Mouse (Mus musculus): ENCODE results near the gene Rps25.
"Not testable (repeated sequence)": the region's sequence is repeated elsewhere in the genome, so short reads cannot be mapped to it uniquely, and the experiment has no call there.

Rps25 gene

DNA sequence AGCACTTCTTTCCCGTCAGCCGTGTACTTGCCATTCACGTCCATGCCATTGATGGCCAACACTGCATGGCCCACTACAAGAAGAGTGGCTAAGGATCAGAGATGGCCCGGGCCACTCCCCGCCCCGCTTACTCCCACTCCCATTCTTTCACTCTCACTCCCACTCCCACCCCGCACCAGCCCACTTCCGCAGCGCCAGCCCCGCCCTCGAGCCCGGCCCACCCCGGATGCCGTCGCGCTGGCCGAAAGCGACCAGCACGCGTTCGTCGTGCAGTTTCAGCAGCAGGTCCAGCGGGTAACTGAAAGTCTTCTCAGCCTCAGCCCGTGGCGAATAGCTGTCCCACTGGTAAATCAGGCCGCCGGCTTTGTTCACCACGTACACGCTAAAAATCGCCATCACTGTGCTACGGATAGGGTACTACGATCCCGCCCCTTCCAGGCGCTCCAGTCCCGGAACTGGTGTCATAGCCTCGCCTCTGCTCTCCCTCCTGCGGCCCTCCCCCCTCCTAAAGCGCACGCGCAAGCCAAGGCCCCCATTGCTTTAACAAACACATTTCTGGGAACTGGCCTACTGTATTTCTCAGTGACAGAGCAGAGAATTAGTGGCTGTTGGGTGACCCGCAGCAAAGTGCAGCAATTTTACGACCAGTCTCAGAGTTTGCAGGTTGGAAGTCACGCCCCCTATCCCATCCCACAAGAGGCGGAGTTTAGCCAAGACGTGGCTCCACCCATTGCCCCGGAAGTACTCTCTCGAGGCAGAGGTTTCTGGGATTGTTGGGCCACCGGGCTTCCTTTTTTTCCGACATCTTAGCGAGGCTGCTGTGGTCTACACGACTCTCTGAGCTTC lies at the start of gene Rps25, which contains the start of gene Trappc4:
Rps25 (plus strand) TSS at position 234 of the 846 bp plus-strand sequence.
Trappc4 (minus strand) TSS at position 695 of the 846 bp plus-strand sequence.
- DNase-seq (ENCODE audit: low spot score) = peak; percentile 90

DNA sequence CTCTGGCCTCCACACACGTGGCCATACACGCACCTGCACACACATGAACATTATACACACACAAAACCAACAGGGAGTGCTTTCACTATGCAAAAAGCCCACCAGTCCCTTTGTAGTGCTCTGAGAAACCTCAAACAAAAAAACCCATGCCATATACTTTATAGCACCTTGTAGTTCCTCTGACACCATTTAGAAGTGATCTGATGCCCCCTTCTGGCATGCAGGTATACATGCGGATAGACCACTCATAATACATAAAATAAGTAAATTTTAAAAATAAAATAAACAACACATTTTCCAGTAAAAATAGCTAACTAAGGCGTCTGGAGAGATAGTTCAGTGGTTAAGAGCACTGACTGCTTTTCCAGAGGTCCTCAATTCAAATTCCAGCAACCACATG lies 49.7 kb upstream of the Rps25 start:
- DNase-seq (ENCODE audit: low spot score) = no peak

DNA sequence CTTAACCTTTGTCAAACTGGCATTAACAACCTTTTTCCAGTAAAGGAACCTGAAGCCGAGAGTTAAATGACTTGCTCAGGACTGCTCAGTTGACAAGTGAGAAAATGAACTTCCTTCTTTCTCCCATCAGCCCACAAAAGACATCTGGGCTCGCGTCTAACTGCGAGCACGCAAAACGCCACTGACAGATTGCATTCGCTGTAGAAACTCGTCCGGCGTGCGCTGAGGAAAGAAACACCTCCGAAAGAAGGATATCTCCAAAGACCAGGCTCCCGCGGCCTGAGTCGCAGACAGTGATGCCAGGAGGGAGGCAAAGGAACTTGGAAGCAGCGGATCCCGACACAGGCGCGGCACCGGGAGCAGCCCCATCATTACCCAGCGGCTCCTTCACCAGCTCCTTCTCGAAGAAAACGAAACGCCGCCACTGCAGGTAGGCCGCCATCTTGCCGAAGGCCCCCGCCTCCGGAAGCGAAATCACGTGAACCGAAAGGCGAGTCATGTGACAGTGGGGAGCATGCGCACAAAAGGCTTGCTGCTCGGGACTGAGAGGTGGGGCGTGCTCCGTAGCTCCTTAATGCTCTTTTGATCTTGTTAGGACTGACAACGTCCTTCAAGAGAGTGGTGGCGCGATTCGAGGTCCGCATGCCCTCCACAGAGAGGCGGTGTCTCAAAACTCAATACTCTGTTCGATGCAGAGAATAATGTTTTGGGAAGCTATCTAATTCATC lies 45.6 kb upstream of the Rps25 start, which contains the start of gene Vps11:
Vps11 (minus strand) TSS at position 481 of the 728 bp plus-strand sequence.
- peak; percentile 81 for DNase-seq (ENCODE audit: low spot score)

DNA sequence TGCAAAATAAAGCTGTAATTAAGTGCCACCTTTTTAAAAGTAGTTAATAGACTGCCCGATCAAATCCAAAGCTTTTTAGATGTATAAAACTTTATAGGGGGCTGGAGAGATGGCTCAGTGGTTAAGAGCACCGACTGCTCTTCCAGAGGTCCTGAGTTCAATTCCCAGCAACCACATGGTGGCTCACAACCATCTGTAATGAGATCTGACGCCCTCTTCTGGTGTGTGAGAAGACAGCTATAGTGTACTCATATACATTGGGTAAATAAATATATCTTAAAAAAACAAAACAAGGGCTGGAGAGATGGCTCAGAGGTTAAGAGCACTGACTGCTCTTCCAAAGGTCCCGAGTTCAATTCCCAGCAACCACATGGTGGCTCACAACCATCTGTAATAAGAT lies 45.0 kb upstream of the Rps25 start:
- not testable (repeated sequence) for DNase-seq (ENCODE audit: low spot score)

DNA sequence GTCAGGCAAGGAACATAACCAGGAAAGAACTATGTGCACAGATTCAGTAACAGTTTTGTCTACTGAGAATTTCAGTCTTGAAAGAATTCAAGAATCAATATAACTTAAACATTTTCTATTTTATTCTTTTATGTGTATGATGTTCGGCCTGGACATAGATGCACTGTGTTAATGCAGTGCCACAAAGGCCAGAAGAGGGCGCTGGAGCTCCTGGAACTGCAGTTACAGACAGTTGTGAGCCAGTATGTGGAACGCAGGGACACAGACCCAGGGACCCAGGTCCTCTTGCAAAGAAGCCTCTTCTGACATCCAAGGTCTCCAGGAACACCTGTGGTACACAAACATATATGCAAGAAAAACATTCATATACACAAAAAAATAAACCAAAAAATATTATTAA lies 42.5 kb upstream of the Rps25 start:
- no peak for DNase-seq (ENCODE audit: low spot score)

DNA sequence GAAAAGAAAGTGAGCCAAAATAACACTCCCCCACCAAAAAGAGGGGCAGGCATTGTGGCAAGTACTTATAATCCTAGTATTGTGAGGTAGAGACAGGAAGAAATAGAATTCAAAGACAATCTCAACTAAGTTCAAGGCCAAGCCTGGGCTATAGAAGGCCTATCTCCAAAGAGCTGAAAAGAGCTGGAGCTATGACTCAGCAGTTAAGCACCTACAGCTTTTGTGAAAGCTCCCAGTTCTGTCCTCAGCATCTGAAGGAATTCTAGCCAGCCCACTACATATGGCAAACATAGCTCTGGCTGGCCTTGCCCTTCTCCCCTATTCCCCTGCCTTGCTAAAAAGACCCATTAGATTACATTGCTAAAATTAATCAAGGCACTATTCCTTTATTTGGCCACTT lies 33.6 kb upstream of the Rps25 start:
- DNase-seq (ENCODE audit: low spot score) = no peak

DNA sequence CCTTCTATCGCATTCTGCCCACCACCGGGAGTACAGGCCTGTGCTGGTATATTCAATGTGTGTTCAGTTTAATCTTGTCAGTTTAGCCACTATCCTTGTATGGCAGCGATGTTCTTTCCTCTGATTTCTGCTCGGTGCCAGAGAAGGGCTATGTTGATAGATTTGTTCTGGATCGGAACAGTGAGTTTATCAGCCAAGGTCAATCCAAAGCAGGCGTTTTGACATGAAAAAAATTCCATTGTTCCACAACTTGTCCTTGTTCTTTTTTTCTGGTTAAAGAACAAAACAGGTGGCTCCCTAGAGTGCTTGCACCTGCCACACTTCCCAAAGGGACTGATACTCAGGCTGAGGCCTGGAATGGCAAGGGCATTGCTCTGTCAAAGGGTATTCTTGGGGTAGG lies 30.8 kb upstream of the Rps25 start:
- no peak for DNase-seq (ENCODE audit: low spot score)

DNA sequence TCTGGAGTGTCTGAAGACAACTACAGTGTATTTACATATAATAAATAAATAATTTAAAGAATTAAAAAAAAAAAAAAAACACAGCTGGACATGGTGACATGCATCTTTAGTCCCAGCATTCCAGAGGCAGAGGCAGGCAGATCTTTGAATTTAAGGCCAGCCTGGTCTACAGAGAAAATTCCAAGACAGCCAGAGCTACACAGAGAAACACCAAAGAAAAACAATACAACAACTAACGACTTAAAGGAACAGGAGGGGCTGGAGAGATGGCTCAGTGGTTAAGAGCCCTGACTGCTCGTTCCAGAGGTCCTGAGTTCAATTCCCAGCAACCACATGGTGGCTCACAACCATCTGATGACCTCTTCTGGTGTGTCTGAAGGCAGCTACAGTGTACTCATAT lies 29.6 kb upstream of the Rps25 start:
- not testable (repeated sequence) for DNase-seq (ENCODE audit: low spot score)

DNA sequence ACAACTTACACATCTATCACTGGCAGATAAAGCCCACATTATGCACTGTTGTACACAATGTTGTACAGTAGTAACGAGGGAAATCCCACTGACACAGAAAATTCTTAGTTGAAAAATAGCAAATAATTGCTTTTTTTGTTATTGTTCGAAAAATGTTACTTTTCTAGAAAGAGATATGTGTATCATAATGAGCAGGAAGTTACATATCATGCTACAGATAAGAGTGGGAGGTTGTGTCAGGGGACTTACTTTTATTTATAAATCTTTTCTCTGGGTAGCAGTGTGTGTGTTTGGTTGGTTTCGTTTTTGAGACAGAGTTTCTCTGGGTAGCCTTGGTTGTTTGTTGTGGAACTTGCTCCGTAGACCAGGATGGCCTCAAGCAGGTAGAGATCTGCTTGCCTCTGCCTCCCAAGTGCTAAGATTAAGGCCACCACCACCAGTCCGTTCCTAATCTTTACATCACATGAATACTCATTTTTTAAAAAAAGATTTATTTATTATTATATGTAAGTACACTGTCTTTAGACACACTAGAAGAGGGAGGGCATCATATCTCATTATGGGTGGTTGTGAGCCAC lies 28.7 kb upstream of the Rps25 start:
- DNase-seq (ENCODE audit: low spot score) = no peak

DNA sequence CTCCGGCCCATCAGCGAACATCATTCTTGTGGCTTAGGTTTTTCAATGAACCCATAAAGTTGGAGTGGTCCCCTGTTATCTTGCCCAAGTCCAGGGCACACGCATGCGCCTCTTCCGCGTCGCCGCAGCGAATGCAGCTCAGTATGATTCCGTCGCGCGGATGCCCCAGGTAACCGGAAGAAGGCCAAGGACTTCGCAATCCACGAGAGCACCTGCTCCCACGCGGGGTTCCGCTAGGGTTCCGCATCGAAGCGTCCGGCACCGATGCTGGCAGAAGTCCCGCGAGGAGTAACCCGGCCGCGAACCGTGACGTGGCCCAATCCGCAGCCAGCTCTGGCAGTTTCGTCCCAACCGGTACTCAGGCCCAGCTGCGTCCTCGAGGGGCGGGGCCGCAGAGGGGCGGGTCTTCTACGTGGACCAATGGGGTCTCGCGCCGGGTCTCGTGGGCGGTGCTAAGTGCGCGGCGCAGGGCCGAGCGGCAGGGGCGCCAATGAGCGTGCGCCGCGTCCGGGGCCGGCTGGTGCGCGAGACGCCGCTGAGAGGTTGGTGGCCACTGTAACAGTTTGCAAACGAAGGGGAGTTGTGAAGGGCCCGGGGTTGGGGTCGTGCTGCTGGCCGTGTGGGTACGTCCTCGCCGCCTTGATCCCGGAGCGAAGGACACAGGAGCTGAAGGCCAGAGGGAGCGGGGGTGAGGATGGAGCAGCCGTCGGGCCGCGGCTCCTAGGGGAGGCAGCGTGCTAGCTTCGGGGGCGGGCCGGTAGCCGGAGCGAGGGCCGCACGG lies 27.7 kb upstream of the Rps25 start, which contains the start of gene Hyou1:
Hyou1 (plus strand) TSS at position 437 of the 781 bp plus-strand sequence.
- peak; percentile 97 for DNase-seq (ENCODE audit: low spot score)

DNA sequence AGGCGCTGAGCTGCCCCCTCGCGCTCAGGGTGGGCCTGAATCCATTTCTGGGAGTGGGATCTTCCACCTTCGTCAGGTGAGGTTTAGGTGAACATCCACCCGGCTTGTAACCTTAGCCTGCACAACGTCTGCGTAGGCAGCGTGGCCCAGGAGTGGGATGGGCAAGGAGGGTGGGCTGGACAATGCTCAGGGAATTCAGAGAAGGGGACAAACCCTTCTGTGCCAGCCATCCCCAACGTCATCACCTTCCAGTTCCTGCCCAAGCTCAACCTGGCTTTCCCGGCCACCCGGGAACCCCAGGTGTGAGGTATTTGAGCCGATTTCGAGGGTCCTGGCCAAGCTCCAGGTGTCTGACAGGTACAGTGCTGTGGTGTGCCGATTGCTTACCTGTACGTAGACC lies 27.1 kb upstream of the Rps25 start:
- DNase-seq (ENCODE audit: low spot score) = no peak

DNA sequence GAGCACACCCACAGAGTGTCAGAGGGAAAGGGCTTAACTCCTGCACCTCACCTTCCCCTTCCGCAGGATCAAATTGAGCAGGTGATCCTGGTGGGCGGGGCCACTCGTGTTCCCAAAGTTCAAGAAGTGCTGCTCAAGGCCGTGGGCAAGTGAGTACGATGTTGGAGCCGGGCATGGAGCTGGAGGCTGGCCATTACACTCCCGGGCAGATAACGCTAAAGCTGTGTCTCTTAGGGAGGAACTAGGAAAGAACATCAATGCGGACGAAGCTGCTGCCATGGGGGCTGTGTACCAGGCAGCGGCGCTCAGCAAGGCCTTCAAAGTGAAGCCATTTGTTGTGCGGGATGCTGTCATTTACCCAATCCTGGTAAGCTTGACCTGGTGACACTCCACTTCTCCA lies 22.3 kb upstream of the Rps25 start:
- DNase-seq (ENCODE audit: low spot score) = no peak

DNA sequence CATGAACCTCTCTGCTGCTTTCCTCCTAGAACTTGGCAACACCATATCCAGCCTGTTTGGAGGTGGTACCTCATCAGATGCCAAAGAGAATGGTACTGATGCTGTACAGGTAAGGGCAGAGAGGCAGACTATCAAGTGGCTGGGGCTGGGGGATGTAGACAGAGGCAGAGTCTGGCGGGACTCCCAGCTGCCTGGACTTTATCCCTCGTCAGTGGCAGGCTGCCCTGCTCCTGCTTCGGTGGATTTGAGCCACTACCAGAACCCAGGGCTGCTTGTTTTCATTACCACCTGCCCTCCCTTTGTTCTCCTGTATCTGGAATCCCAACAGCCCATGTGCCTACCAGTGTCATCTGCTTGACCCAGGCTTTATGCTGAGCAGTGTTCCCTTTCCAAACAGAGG lies 19.7 kb upstream of the Rps25 start:
- no peak for DNase-seq (ENCODE audit: low spot score)

DNA sequence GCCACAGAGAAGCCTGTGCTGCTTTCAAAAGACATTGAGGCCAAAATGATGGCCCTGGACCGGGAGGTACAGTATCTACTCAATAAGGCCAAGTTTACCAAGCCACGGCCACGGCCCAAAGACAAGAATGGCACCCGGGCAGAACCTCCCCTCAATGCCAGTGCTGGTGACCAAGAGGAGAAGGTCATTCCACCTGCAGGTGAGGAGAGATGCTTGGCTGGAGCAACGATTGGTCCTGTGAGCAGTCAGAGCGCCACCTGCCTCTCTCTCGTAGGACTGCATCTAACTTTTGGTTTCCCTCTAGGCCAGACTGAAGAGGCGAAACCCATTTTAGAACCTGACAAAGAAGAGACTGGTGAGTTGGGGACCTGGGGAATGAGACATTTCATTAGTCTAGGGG lies 17.7 kb upstream of the Rps25 start:
- no peak for DNase-seq (ENCODE audit: low spot score)

DNA sequence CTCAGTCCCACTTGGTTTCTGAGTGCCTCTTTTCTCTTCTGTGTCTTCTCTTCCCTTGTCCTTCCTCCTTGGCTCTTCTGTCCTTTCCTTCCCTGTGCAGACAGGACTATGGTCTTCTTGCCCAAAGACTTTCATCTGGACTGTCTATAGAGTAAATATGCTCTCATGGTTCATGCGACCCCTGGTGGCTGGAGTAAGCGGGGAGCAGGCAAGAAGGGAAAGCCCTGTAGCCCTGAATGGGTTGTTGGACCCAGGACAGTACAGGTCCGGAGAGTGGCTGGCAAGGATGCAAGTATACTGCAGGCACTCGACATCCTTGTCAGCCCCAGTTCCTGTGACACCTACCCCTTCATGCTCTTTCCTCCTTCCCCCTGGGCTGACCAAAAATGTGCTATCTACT lies 15.5 kb upstream of the Rps25 start:
- no peak for DNase-seq (ENCODE audit: low spot score)

DNA sequence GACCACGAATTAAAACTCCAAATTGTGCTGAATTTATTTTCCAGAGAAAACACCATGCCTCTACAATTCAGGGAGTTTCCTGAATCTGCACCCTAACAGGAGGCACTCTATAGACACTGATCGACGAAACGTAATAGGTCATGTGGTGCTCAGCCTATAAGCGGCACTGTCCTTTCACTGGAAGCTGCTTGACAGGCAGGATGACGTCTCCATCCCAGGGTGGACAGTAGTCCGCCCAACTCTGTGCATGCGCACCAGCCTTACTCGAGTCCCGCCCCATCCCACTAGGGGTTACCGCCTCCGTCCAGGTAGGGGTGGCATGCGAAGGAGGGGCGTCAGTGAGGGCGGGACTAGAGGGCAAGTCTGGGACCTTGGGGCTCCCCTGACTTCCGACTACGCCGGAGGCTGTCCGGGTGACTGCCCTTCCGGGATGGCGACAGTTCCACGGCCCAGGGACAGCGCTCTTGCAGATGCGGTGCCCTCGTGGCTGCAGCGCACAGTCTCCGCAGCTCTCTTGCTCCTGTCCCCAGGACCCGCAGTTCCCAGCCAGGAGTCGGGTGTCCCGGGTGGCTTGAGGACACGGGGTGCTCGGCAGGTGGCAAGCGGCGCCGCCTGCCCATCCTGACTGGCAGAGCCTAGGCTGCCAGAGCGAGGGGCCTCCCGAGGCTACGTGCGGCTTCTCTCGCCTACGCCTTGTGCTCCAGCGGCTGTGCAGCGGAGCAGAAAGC lies 10.1 kb upstream of the Rps25 start, which contains the start of gene Slc37a4:
Slc37a4 (plus strand) TSS at position 169 of the 728 bp plus-strand sequence.
- DNase-seq (ENCODE audit: low spot score) = peak; percentile 88

DNA sequence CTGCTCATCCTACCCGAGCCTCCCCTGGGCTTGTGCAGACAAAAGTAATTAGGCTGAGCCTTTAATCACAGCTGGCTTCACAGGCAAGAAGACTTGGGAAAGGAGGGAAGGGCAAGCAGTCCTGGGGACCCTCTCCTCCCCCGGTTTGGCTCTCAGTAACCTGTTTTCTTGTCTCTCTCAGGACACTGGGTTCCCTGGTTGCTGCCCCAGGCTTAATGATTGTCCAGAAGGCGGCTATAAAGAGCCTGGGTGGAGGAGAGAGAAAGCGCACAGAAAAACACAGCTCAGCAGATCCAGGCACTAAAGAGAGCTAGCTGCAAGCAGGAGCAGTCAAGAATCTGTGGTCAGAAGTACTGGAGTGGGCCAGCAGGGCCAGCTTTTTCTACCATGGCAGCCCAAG lies 8.9 kb upstream of the Rps25 start:
- no peak for DNase-seq (ENCODE audit: low spot score)

DNA sequence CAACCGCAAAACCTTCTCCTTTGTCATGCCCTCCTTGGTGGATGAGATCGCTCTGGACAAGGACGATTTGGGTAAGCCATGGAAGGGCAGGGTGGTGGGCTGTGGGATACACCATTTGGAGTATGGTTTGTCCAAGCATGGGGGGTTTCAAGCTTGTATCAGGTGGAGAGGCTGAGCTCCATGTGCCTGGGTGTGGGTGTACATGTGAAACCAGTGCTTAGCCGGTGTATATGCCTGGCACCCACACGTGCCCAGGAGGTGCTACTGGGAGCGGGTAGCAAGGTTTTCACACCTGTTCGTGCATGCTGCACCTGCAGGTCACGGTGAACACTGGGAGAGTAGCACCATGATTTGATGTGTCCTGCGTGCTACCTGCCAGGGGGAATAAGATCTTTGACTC lies 8.4 kb upstream of the Rps25 start:
- no peak for DNase-seq (ENCODE audit: low spot score)

DNA sequence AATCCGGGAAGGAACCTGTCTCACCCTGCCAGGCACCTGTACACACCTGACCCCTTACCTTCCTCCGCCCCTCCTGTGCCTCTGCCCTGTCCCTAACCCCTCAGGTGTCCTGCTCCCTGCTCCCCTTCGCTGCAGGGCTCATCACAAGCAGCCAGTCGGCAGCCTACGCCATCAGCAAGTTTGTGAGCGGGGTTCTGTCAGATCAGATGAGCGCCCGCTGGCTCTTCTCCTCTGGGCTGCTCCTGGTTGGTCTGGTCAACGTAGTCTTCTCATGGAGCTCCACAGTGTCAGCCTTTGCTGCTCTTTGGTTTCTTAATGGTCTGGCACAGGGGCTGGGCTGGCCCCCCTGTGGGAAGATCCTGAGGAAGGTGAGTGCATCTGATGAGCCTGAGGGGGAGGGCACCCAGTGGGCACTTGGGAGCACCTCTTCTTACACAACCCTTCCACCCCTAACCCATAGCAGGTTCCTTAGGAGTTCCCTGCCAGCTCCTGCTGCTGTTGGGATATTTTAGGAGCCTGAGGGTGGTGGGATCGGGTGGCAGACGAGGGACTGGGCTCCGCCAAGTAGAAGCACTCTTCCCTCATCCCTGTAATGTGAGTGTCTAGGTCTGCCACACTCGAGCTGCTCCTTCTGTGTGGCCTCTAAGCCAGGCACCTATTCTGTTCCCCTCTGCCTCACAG lies 7.7 kb upstream of the Rps25 start:
- no peak for DNase-seq (ENCODE audit: low spot score)

DNA sequence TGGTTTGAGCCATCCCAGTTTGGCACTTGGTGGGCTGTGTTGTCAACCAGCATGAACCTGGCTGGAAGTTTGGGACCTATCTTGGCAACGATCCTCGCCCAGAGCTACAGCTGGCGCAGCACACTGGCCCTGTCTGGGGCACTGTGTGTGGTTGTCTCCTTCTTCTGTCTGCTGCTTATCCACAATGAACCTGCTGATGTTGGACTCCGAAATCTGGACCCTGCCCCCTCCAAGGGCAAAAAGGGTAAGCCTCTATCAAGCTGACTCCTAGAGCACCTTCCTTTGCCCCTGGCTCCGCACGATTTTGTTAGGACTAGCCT lies 7.2 kb upstream of the Rps25 start:
- no peak for DNase-seq (ENCODE audit: low spot score)

DNA sequence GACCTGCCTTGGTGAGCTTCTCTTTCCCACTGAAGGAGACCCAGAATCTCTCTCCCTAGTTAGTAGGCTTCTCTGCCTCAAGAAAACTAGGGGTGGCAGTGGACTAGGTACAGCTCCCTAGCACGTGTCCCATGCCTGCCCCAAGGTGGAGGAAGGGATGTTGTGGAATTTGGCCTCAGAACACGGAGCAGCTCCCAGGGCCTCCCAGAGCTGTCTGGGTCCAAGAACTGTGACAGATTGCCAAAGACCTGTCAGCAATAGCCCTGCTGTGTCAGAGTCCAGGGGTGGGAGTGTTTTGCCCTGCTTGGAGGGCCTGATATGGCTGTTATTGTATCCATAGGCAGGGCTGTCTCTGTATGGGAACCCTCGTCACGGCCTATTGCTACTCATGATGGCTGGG lies 5.9 kb upstream of the Rps25 start:
- no peak for DNase-seq (ENCODE audit: low spot score)
